Mouse (Mus musculus) common myeloid progenitor, adult 5-6 weeks (primary cell): Measurements from ENCODE around the gene Mmp19. TPM values are rescaled to one million over a fixed set of nuclear protein-coding genes. Genes with fewer than 3 reads are reported as not detected.

ENCODE experiments used
- ATAC-seq: replicated peaks from 2 replicates; pipeline ENCODE4 v1.8.0; 2016; ENCODE audit warnings: low read depth, mild to moderate bottlenecking, moderate TSS enrichment, inconsistent platforms; ENCODE audit not compliant: poor library complexity, severe bottlenecking
- total RNA-seq: library from RNA; stranded (forward); fragments of 200-1000, 187-1606 nt; gene quantifications from 2 replicates; pipeline ENCODE4 v1.2.3, GENCODE M21; 2017

Gene Mmp19
- 1.9 and 3.0 TPM in 2 replicates for total RNA-seq

GRCm38 (mm10) chr10:128790398-128791124, at the start of gene Mmp19:
TSS of gene Mmp19 (plus strand) at chr10:128790910.
- 0 out of 2 replicates have a peak, but pooled peaks have one; percentile 47 for ATAC-seq

- no peak for ATAC-seq
Measured at GRCm38 (mm10) chr10:128742616-128743015, 48.1 kb upstream of the Mmp19 start.

GRCm38 (mm10) chr10:128743235-128743634, 47.5 kb upstream of the Mmp19 start:
- ATAC-seq: no peak

GRCm38 (mm10) chr10:128743791-128744191, 46.9 kb upstream of the Mmp19 start:
- ATAC-seq: peak; percentile 12

GRCm38 (mm10) chr10:128744211-128744610, 46.5 kb upstream of the Mmp19 start:
- no peak for ATAC-seq

GRCm38 (mm10) chr10:128744680-128745601, 45.8 kb upstream of the Mmp19 start, which contains the start of gene Dgka:
TSS of gene Dgka (minus strand) at chr10:128744855.
- ATAC-seq: no peak; the same call in 1 of the 2 replicates

- no peak for ATAC-seq
Measured at GRCm38 (mm10) chr10:128745946-128746613, 44.6 kb upstream of the Mmp19 start.

GRCm38 (mm10) chr10:128746972-128747645, 43.6 kb upstream of the Mmp19 start:
- no peak for ATAC-seq

- peak; percentile 68 for ATAC-seq
Measured at GRCm38 (mm10) chr10:128747646-128748251, 43.0 kb upstream of the Mmp19 start, which contains the start of gene Pym1. TSS of gene Pym1 (plus strand) at chr10:128747889.

GRCm38 (mm10) chr10:128748252-128748864, 42.4 kb upstream of the Mmp19 start:
- ATAC-seq: peak; percentile 67

- ATAC-seq: 0 out of 2 replicates have a peak, but pooled peaks have one; percentile 22
Measured at GRCm38 (mm10) chr10:128772895-128773294, 17.8 kb upstream of the Mmp19 start.

GRCm38 (mm10) chr10:128773685-128774084, 17.0 kb upstream of the Mmp19 start:
- ATAC-seq: peak; percentile 80

GRCm38 (mm10) chr10:128778441-128778840, 12.3 kb upstream of the Mmp19 start:
- no peak for ATAC-seq

GRCm38 (mm10) chr10:128779011-128779795, 11.5 kb upstream of the Mmp19 start:
- ATAC-seq: peak; percentile 92

- peak; percentile 79 for ATAC-seq
Measured at GRCm38 (mm10) chr10:128780200-128780599, 10.5 kb upstream of the Mmp19 start.

- no peak for ATAC-seq
Measured at GRCm38 (mm10) chr10:128792041-128792440, 1.3 kb downstream of the Mmp19 start.

GRCm38 (mm10) chr10:128793258-128793657, 2.5 kb downstream of the Mmp19 start:
- ATAC-seq: no peak

GRCm38 (mm10) chr10:128794391-128794790, 3.7 kb downstream of the Mmp19 start:
- peak; percentile 21; the same call in 1 of the 2 replicates for ATAC-seq
